Mouse (Mus musculus) layer of hippocampus, adult 9-10 months (tissue): Measurements from ENCODE around the gene Vmn2r62.
"Not testable (repeated sequence)": the region's sequence is repeated elsewhere in the genome, so short reads cannot be mapped to it uniquely, and the experiment has no call there.

Source experiments
- DNase-seq: peaks from one replicate; pipeline ENCODE4 v3.0.0; 2022; ENCODE audit warnings: low spot score

Gene Vmn2r62

DNA sequence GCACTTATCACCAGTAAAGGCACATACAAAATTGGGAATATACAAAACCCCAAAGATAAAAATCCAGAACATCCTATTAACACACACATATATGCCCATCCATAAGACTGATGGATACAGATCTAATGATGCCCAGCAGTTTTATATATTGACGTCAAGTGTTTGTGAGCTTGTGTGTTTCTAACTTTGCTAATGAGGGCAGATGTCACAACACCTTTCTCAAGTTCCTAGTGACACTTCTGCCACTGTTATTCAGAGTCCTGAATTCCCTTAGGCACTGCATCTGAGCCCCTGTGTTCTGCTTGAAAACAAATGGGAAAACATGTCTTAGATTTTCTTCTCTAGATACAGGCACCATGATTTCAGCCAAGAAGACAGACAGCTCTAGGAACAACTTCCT is at the start of gene Vmn2r62:
Gene Vmn2r62, minus strand, starts transcription at position 101 of the 400 bp plus-strand sequence.
- not testable (repeated sequence) for DNase-seq

DNA sequence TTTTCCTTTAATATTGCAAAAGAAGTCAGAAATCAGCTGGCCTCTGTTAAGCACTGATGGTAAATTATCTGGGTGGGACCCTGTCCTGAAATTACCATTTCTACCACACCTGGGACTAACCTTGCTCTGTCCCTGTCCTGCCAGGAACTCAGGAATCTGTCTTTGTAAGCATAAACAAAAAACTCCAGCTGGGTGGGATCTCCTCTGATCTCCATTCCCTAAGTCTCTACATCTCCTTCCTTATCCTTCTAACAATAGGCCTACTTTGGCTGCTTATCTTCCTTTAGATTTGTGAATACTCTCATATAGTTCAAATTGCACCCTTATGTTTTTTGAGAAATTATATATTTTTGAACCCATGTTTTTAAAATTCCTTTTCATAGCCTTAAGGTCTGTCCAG is 45.0 kb upstream of the Vmn2r62 start:
- DNase-seq = not testable (repeated sequence)

DNA sequence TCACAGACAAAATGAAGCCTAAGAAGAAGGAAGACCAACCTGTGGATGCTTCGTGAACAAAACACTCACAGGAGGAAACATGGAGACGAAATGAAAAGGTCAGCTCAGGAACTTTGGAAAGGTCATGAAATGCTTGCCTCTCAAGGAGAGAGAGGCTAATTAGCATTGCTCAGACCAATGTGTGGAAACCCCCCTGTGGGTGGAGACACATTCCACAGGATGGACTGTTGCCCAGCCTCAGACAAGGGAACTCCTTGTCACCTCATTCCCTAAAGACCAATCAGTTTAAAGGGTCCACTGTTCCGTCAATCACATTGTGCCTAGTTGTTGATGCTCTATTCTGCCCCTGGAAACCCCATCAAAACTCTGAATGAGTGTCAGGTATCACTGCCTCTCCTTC is 38.9 kb upstream of the Vmn2r62 start:
- no peak for DNase-seq

DNA sequence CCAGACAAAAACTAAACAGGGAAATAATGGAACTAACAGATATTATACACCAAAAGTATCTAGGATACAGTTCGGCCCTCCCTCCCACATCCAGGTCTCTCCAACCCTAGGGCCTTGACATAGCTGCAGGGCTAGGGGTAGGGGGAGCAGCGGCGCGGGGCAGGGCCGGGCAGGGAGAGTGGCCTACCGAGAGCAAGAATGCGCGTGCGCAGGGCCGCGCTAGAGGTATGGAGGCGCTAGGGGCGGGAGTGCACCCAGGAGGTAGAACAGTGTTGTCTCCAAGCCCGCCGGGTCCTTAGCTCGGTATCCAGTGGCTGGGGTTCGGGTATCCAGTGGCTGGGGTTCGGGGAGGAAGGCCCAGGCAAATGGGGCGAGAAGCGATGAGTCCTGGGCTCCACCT is 43.5 kb downstream of the Vmn2r62 start:
- no peak for DNase-seq

DNA sequence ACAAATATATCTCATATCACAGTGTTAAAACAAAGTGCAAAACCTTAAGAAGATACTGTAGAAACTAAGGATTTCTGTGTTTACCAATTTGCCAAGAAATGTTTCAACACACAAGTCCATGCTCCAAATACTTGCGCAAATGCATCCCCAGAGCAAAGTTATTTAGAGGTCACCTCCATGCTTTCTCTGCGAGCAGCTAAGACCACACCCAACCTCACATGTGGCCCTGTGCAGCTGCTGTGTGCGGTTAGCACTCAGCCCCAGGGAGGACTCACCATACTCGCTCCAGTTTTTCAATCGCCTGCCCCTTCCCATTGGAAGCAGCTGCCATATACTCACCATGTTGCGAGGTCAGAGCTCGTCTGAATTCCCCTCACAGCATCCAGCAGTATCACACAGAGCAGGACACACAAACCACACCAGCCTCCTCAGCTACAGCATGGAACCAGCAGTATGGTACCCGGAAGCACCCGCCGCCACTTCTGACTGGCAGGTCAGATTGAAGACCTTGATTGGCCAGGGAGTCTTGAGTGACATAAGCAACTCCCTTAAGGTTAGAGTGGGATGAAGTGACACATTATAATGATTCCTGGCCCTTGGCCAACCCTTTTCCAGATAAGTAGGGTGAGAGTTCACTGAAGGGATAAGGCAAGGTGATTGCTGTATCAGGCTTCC is 54.7 kb downstream of the Vmn2r62 start:
- no peak for DNase-seq

DNA sequence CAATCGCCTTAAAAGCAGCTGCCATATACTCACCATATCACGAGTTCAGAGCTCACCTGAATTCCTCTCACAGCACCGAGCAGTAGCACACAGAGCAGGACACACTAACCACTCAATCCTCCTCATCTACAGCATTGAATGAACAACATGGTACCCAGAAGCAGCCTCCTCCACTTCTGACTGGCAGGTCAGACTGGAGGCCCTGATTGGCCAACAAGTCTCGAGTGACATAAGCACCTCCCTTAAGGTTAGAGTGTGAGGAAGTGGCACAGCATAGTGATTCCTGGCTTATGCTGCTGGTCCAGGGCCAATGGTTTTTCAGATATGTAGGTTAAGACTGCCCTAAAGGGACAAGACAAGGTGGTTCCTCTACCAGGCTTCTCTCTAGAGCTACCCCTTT is 66.4 kb downstream of the Vmn2r62 start, which contains the start of gene Gm17067:
Gene Gm17067, minus strand, starts transcription at position 101 of the 400 bp plus-strand sequence.
- DNase-seq = not testable (repeated sequence)
